Mouse (Mus musculus): ENCODE measurements around the gene Barhl2. TPM values are rescaled to one million over a fixed set of nuclear protein-coding genes. Genes with fewer than 3 reads are reported as not detected.

Barhl2 gene
- polyA plus RNA-seq (2015; fragmentation: Illumina TruSeq; extraction: RNeasy Lipid Tissue Mini Kit (QIAGEN cat#74804); ENCODE audit: low read depth, low replicate concordance) = 0.45 TPM

DNA sequence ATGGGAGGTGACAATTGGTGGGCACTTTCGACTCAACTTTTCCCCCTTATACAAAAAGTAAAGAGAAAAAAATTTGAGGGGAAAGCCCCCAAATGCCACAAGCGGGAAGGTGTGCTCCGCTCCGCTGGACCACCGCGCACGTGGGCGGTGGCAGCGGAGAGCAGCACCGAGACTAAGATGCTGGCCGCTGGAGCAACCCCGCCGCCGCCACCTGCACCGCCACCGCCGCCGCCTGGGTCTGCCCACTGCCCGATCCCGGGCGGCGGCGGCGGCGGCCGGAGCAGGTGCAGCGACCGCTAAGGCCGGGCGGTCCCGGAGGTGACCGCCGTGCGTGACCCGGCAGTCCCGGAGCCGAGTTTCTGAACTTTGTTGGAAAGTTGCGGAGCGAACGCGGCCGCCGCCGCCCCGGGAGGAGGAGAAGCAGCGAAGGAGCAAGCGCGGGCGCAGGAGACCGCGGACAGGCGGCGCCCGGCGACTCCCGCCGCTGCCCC, at the start of gene Barhl2:
Gene Barhl2, minus strand, starts transcription at position 181 of the 491 bp plus-strand sequence.

Other genes with a start within 250 kb of the Barhl2 start
- gene Gm17304, start 150.9 kb upstream of the Barhl2 start, polyA plus RNA-seq (2015; fragmentation: Illumina TruSeq; extraction: RNeasy Lipid Tissue Mini Kit (QIAGEN cat#74804); ENCODE audit: low read depth, low replicate concordance) = not detected
- gene Zfp644, start 239.1 kb upstream of the Barhl2 start, polyA plus RNA-seq (2015; fragmentation: Illumina TruSeq; extraction: RNeasy Lipid Tissue Mini Kit (QIAGEN cat#74804); ENCODE audit: low read depth, low replicate concordance) = 47.1 TPM

Measured in brain, adult 10 weeks (tissue).